Mouse (Mus musculus): ENCODE results near the gene Aspg.

DNA sequence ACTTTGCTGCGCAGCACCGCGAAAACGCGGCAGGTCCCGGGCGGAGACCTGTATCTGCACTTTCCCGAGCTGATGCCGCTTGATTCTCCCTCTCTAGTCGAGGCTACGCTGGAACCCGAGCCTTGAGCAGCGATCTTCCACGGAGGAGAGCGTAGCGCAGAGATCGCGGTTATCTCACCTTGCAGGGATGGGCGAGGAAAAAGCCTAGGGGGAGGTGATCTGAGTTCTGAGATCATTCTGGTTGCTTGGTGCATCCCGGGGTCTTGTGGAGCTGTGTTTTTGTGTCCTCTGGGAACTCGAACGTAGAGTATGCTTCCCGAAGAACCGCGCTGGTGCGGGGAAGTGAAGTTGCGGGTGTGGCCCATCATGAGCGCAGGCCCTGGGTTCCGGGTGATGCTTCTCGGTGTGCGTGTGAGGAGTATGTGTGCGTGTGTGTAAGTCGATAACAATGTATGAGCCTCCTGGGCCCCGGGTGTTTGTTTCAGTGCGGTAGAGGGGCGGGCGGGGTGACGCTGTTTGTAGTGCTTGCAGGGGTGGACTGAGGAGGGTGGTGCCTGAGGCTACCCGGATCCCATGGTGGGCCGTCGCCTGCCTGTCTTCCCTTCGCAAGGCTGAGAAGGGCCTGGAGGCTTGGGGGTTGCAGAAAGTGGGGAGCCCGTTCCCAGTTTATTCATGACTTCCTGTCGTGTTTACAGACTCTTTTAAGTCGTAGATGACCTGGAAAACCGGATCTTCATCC, 38.1 kb downstream of the Aspg start:
- TF ChIP-seq CTCF (IDR thresholded peaks at IDR 0.05; ENCODE audit: low read depth, low read length) (no peak), POLR2AphosphoS5 (IDR thresholded peaks at IDR 0.05; ENCODE audit: insufficient replicate concordance, low read depth, low read length) (no peak)
